Mouse (Mus musculus) heart, postnatal 25 days (tissue): Measurements from ENCODE around the gene D930007J09Rik. TPM values are rescaled to one million over a fixed set of nuclear protein-coding genes. Genes with fewer than 3 reads are reported as not detected.

Experiments
- DNase-seq: peaks from one replicate; pipeline ENCODE4 v3.0.0; 2022; ENCODE audit warnings: low spot score
- intact Hi-C: fragments of 180-260 bp; cut with DNase I; formaldehyde crosslinking; loops from one replicate; pipeline ENCODE4 v1.15.1; 2025
- total RNA-seq, 2 experiments: library from RNA; stranded (reverse); gene quantifications; 2 replicates each; pipeline ENCODE4 v1.2.3; 2021

D930007J09Rik gene
- total RNA-seq, 2 experiments from 2014 or later: not detected

GRCm38 (mm10) chr13:32823126-32823525 is 20.5 kb upstream of the D930007J09Rik start:
- intact Hi-C loops: no loop called here

GRCm38 (mm10) chr13:32821671-32822070 is 19.0 kb upstream of the D930007J09Rik start:
- DNase-seq: no peak
- intact Hi-C loops: no loop called here

More at GRCm38 (mm10) chr13:32823126-32823525, 20.5 kb upstream of the D930007J09Rik start:
- DNase-seq: no peak

- DNase-seq: no peak
- intact Hi-C loops: no loop called here
These were observed 17.3 kb upstream of the D930007J09Rik start for GRCm38 (mm10) chr13:32819926-32820325.

GRCm38 (mm10) chr13:32819241-32819640 is 16.6 kb upstream of the D930007J09Rik start:
- DNase-seq: no peak

GRCm38 (mm10) chr13:32807624-32808023 is 5.0 kb upstream of the D930007J09Rik start:
- intact Hi-C loops: loop anchor here (10.0 kb wide), 1 partner anchor 473 kb away; the partner anchor contains the start of gene Gmds
- no peak for DNase-seq

More at GRCm38 (mm10) chr13:32819241-32819640, 16.6 kb upstream of the D930007J09Rik start:
- intact Hi-C loops: no loop called here

- intact Hi-C loops: loop anchor here (10.0 kb wide), 1 partner anchor 472 kb away; the partner anchor contains the start of gene Gmds
- DNase-seq: no peak
These were observed 4.2 kb upstream of the D930007J09Rik start for GRCm38 (mm10) chr13:32806820-32807219.

- no peak for DNase-seq
- intact Hi-C loops: loop anchor here (5.0 to 10.0 kb wide), 2 partner anchors 469 to 997 kb away; partner anchors contain the start of genes Foxc1 and Gmds
These were observed 1.2 kb upstream of the D930007J09Rik start for GRCm38 (mm10) chr13:32803701-32804345.

GRCm38 (mm10) chr13:32801693-32802221 is 892 bp downstream of the D930007J09Rik start, which contains the start of gene Wrnip1:
Gene Wrnip1, plus strand, starts transcription at chr13:32802038.
- intact Hi-C loops: loop anchor here (5.0 to 10.0 kb wide), 2 partner anchors 467 to 994 kb away; partner anchors contain the start of genes Foxc1 and Gmds
- DNase-seq: peak; percentile 96

GRCm38 (mm10) chr13:32800859-32801258 is 1.8 kb downstream of the D930007J09Rik start:
- intact Hi-C loops: loop anchor here (5.0 to 10.0 kb wide), 2 partner anchors 466 to 994 kb away; partner anchors contain the start of genes Foxc1 and Gmds
- DNase-seq: no peak

- DNase-seq: no peak
- intact Hi-C loops: loop anchor here (2.0 kb wide), 1 partner anchor 32 kb away; no protein-coding TSS in a partner anchor
These were observed 3.5 kb downstream of the D930007J09Rik start for GRCm38 (mm10) chr13:32799131-32799530.

GRCm38 (mm10) chr13:32797085-32797484 is 5.6 kb downstream of the D930007J09Rik start:
- no peak for DNase-seq
- intact Hi-C loops: no loop called here

- intact Hi-C loops: no loop called here
- no peak for DNase-seq
These were observed 7.5 kb downstream of the D930007J09Rik start for GRCm38 (mm10) chr13:32795166-32795565.

- intact Hi-C loops: no loop called here
- DNase-seq: peak; percentile 34
These were observed 8.0 kb downstream of the D930007J09Rik start for GRCm38 (mm10) chr13:32794619-32795018.

- no peak for DNase-seq
- intact Hi-C loops: no loop called here
These were observed 12.9 kb downstream of the D930007J09Rik start for GRCm38 (mm10) chr13:32789781-32790180.

- DNase-seq: no peak
- intact Hi-C loops: no loop called here
These were observed 15.1 kb downstream of the D930007J09Rik start for GRCm38 (mm10) chr13:32787584-32787983.

GRCm38 (mm10) chr13:32783816-32784215 is 18.8 kb downstream of the D930007J09Rik start, which contains the start of gene Mylk4:
Gene Mylk4, minus strand, starts transcription at chr13:32783954.
- intact Hi-C loops: no loop called here
- DNase-seq: no peak

GRCm38 (mm10) chr13:32783055-32783454 is 19.6 kb downstream of the D930007J09Rik start:
- intact Hi-C loops: no loop called here
- no peak for DNase-seq

- no peak for DNase-seq
- intact Hi-C loops: no loop called here
These were observed 23.8 kb downstream of the D930007J09Rik start for GRCm38 (mm10) chr13:32778861-32779260.

GRCm38 (mm10) chr13:32776350-32776749 is 26.3 kb downstream of the D930007J09Rik start:
- no peak for DNase-seq

GRCm38 (mm10) chr13:32775889-32776288 is 26.8 kb downstream of the D930007J09Rik start:
- intact Hi-C loops: no loop called here
- DNase-seq: no peak

More at GRCm38 (mm10) chr13:32776350-32776749, 26.3 kb downstream of the D930007J09Rik start:
- intact Hi-C loops: no loop called here

- DNase-seq: no peak
- intact Hi-C loops: loop anchor here (5.0 kb wide), 1 partner anchor 307 kb away; the partner anchor contains the start of gene Serpinb1b
These were observed 32.7 kb downstream of the D930007J09Rik start for GRCm38 (mm10) chr13:32769960-32770359.
